Mouse (Mus musculus) forebrain, embryonic 14.5 days (tissue): Measurements from ENCODE around the gene Capn11. TPM values are rescaled to one million over a fixed set of nuclear protein-coding genes. Genes with fewer than 3 reads are reported as not detected.

Experiments used
- ATAC-seq: fragments of 200-750 bp; cut with Nextera tagmentation; 2 replicates; pipeline ENCODE4 v1.8.0; 2017; ENCODE audit warnings: mild to moderate bottlenecking, moderate library complexity
- DNase-seq: peaks from one replicate; pipeline ENCODE4 v3.0.0-alpha.2; 2015; ENCODE audit warnings: low spot score
- H3K27ac ChIP-seq: fragments of 300-500 bp; sonication (generic); 2 replicates; pipeline ENCODE4 v1.5.1; 2014; ENCODE audit warnings: low read depth, mild to moderate bottlenecking, control low read depth, low read length, moderate library complexity
- H3K27me3 ChIP-seq: fragments of 300-500 bp; sonication (generic); replicated peaks from 2 replicates; pipeline ENCODE4 v1.6.1; 2014; ENCODE audit warnings: low read length, control low read depth, mixed read lengths; ENCODE audit not compliant: control insufficient read depth, insufficient read depth
- H3K36me3 ChIP-seq: fragments of 300-500 bp; sonication (generic); 2 replicates; pipeline ENCODE4 v1.6.1; 2014; ENCODE audit warnings: low read length, control low read depth; ENCODE audit not compliant: control insufficient read depth, insufficient read depth
- H3K4me1 ChIP-seq: fragments of 300-500 bp; sonication (generic); 2 replicates; pipeline ENCODE4 v1.6.1; 2014; ENCODE audit warnings: antibody characterized with exemption, low read length, control low read depth; ENCODE audit not compliant: control insufficient read depth, insufficient read depth
- H3K4me2 ChIP-seq: fragments of 300-500 bp; sonication (generic); 2 replicates; pipeline ENCODE4 v1.6.1; 2014; ENCODE audit warnings: mild to moderate bottlenecking, control low read depth, low read length
- H3K4me3 ChIP-seq: fragments of 300-500 bp; sonication (generic); 2 replicates; pipeline ENCODE4 v1.5.1; 2014; ENCODE audit warnings: low read depth, low read length, control low read depth
- H3K9ac ChIP-seq: fragments of 300-500 bp; sonication (generic); 2 replicates; pipeline ENCODE4 v1.6.1; 2014; ENCODE audit warnings: mild to moderate bottlenecking, low read length, control low read depth, moderate library complexity
- H3K9me3 ChIP-seq: fragments of 300-500 bp; sonication (generic); replicated peaks from 2 replicates; pipeline ENCODE4 v1.6.1; 2016; ENCODE audit warnings: low read length, control low read depth, mixed read lengths; ENCODE audit not compliant: control insufficient read depth
- WGBS: fragments of 180-500 bp; shearing (Covaris S2); extraction: QIAGEN DNeasy Blood & Tissue Kit; methylation state at CpG from one replicate; pipeline ENCODE4 v1.1.7; 2014; 5-methylcytosine and 5-hydroxymethylcytosine counted together
- polyA plus RNA-seq: library from polyadenylated mRNA; unstranded; fragments of >200 nt; fragmentation: Nextera tagmentation; extraction: Ambion mirVana; gene quantifications from 2 replicates; pipeline ENCODE4 v1.2.1, GENCODE M21; 2014

Capn11 gene
- polyA plus RNA-seq, 1 experiment from 2014 or later, result 0.61 TPM

GRCm38 (mm10) chr17:45612921-45613320 lies 46.2 kb downstream of the Capn11 start:
- no peak overlapping the region for H3K27ac ChIP-seq
- no peaks in the 10 kb centered on the region for H3K36me3 ChIP-seq
- no peak overlapping the region for H3K4me3 ChIP-seq
- WGBS, result 87% methylated on average over 7 of the region's 7 CpGs
- no peak for ATAC-seq
- H3K9ac ChIP-seq, result no peak overlapping the region
- DNase-seq, result no peak
- H3K27me3 ChIP-seq, result no peaks in the 10 kb centered on the region
- H3K9me3 ChIP-seq, result no peaks in the 10 kb centered on the region
- no peaks in the 10 kb centered on the region for H3K4me1 ChIP-seq
- no peak overlapping the region for H3K4me2 ChIP-seq

DNA sequence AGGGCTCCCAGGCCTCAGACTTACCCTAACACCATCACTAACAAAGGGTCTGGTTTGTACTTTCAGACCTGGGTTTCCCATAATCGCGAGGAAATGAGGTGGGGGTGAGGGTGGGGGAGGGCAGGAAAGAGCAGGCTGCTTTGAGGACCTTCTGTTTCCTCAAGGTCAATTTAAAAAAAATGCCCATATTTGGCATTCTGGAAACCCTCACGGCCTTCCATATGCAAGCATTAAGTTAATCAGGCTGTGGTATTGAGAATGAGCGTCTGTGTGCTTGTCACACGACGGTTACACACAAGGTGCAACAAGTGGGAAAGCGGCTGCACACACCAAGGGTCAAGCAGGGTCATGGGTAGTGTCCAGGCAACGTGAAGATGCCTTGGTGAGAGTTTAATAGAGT lies 47.1 kb downstream of the Capn11 start:
- ATAC-seq (no peak), DNase-seq (no peak)
- Histone ChIP-seq H3K9me3 (no peaks in the 10 kb centered on the region), H3K27me3 (no peaks in the 10 kb centered on the region), H3K4me1 (no peaks in the 10 kb centered on the region), H3K36me3 (no peaks in the 10 kb centered on the region), H3K4me2 (no peak overlapping the region), H3K4me3 (no peak overlapping the region), H3K9ac (no peak overlapping the region), H3K27ac (no peak overlapping the region)
- 87% methylated on average over 8 of the region's 8 CpGs for WGBS

DNA sequence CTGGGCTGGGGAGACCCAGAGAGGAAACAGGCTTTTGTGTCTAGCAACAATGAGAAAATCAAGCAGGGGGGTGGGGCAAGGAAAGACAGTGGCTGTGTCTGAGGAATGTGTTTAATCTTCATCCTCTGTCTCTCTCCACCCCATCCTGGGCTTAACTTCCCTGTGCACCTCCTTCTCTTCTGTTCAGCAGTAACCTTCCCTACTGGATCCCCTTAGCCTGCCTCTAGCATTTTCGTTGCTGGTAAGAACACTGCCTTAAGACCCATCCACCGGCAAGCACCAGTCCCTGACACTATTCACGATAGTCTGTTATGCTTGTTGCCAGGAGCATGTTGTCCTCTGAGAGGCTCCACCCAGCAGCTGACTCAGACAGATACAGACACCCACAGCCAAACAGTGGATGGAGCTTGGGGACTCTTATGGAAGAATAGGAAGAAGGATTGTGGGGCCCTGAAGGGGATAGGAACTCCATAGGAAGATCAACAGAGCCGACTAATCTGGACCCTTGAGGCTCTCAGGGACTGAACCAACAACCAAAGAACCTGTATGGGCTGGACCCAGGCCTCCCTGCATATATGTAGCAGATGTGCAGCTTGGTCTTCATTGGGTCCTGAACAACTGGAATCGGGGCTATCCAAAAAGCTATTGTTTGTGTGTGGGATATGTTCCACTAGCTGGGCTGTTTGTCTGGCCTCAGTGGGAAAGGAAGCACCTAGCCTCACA lies 48.8 kb downstream of the Capn11 start:
- 30% methylated on average over 5 of the region's 5 CpGs for WGBS
- no peak overlapping the region for H3K27ac ChIP-seq
- H3K36me3 ChIP-seq, result no peaks in the 10 kb centered on the region
- H3K9ac ChIP-seq, result no peak overlapping the region
- H3K27me3 ChIP-seq, result no peaks in the 10 kb centered on the region
- ATAC-seq (no peak), DNase-seq (no peak)
- no peaks in the 10 kb centered on the region for H3K9me3 ChIP-seq
- no peak overlapping the region for H3K4me3 ChIP-seq
- no peaks in the 10 kb centered on the region for H3K4me1 ChIP-seq
- H3K4me2 ChIP-seq, result no peak overlapping the region

GRCm38 (mm10) chr17:45608396-45608795 lies 50.7 kb downstream of the Capn11 start:
- Histone ChIP-seq H3K4me3 (no peak overlapping the region), H3K4me2 (no peak overlapping the region), H3K36me3 (no peaks in the 10 kb centered on the region), H3K9me3 (no peaks in the 10 kb centered on the region), H3K9ac (no peak overlapping the region), H3K4me1 (no peaks in the 10 kb centered on the region), H3K27ac (no peak overlapping the region), H3K27me3 (no peaks in the 10 kb centered on the region)
- WGBS, result 91% methylated on average over 4 of the region's 4 CpGs
- no peak for ATAC-seq
- no peak for DNase-seq

DNA sequence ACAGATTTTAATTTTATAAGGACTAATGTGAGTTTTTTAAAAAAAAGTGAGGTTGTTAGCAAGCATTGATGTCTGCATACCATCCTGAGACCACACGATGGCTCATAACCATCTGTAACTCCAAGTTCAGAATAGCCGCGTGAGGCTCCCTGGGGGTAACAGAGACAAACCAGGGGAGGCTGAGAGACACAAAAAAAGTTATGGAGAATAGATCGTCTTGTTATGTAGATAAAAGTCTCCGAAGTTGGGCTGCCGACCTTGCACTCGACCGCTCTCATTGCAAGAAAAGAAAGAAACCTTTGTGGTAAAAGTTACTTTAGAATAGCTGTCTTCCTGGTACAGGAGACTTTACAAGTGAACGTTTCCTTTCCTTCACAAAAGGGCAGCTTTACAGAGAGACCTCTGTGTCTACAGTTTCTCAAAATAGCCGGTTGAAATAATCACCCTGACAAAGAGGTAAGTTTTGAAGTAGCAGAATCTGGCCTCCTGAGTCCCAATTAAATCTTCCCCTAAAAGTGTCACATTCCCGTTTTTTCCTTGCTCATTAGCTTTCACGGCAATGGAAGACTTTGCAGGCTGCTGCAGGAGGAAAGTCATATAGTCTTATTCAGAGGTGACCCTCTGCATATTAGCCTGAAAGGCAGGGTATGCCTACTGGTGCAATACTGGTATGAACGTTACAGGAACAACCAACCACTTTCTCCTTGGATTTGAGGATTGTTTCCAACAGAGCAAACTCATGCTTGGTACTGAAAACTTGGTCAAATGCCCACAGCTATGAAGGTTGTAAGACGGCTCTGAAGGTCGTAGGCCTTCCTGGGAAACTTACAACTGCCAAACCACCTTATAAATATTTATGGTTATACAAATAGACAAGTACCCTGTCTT lies 51.9 kb downstream of the Capn11 start:
- Histone ChIP-seq H3K9me3 (no peaks in the 10 kb centered on the region), H3K36me3 (no peaks in the 10 kb centered on the region), H3K27ac (no peak overlapping the region), H3K27me3 (no peaks in the 10 kb centered on the region; the same call in 1 of the 2 replicates), H3K4me1 (no peaks in the 10 kb centered on the region), H3K4me3 (no peak overlapping the region), H3K9ac (no peak overlapping the region), H3K4me2 (no peak overlapping the region)
- DNase-seq, result no peak
- no peak for ATAC-seq
- 73% methylated on average over 15 of the region's 15 CpGs for WGBS

DNA sequence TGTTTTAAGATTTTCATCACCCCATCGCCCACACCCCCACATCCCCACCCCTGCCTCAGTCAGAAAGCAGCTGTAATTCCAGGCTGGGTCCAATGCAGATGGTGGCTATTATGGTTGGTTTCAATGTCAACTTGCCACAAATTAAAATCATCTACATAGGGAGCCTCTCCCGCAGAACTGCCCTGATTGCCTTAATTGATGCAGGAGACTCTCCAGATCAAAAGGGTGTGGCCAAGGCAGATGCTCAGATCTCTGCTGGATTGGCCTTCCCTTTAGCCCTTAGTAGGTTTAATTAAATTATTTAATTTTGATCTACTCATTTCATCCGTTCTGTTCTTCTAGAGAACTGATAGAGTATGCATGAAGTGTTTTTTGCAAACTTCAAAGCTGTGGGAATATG lies 56.1 kb downstream of the Capn11 start:
- Histone ChIP-seq H3K36me3 (no peaks in the 10 kb centered on the region), H3K27ac (no peak overlapping the region), H3K4me2 (no peak overlapping the region), H3K9ac (no peak overlapping the region), H3K4me3 (no peak overlapping the region), H3K9me3 (no peaks in the 10 kb centered on the region), H3K27me3 (peaks cover 25% of the 10 kb centered on the region), H3K4me1 (peaks cover 6% of the 10 kb centered on the region; the same call in 1 of the 2 replicates)
- WGBS, result 73% methylated on average over 3 of the region's 3 CpGs
- DNase-seq (no peak), ATAC-seq (no peak)

GRCm38 (mm10) chr17:45601877-45602304 lies 57.2 kb downstream of the Capn11 start, which contains the start of gene Mymx:
Mymx (minus strand) TSS chr17:45602102.
- H3K36me3 ChIP-seq, result no peaks in the 10 kb centered on the region
- no peak within 1 kb of the TSS for H3K4me3 ChIP-seq
- peaks cover 6% of the 10 kb centered on the region; the same call in 1 of the 2 replicates for H3K4me1 ChIP-seq
- H3K27ac ChIP-seq, result no peak within 1 kb of the TSS
- no peak within 1 kb of the TSS for H3K4me2 ChIP-seq
- H3K9me3 ChIP-seq, result no peaks in the 10 kb centered on the region
- 39% methylated on average over 6 of the region's 6 CpGs for WGBS
- no peak within 1 kb of the TSS for H3K9ac ChIP-seq
- peaks cover 25% of the 10 kb centered on the region for H3K27me3 ChIP-seq
- DNase-seq (no peak), ATAC-seq (no peak)

- H3K27me3 ChIP-seq, result peaks cover 25% of the 10 kb centered on the region
- no peak overlapping the region for H3K4me3 ChIP-seq
- no peaks in the 10 kb centered on the region for H3K36me3 ChIP-seq
- DNase-seq, result no peak
- peaks cover 11% of the 10 kb centered on the region; the same call in 1 of the 2 replicates for H3K4me1 ChIP-seq
- ATAC-seq, result no peak
- H3K27ac ChIP-seq, result no peak overlapping the region
- no peak overlapping the region for H3K4me2 ChIP-seq
- no peak overlapping the region for H3K9ac ChIP-seq
- WGBS, result 14% methylated on average over 22 of the region's 22 CpGs
- no peaks in the 10 kb centered on the region for H3K9me3 ChIP-seq
Observed at GRCm38 (mm10) chr17:45601325-45601724, 57.8 kb downstream of the Capn11 start.

- Histone ChIP-seq H3K36me3 (no peaks in the 10 kb centered on the region), H3K27me3 (peaks cover 25% of the 10 kb centered on the region), H3K9ac (no peak overlapping the region), H3K4me2 (no peak overlapping the region), H3K9me3 (no peaks in the 10 kb centered on the region), H3K27ac (no peak overlapping the region), H3K4me3 (no peak overlapping the region), H3K4me1 (peaks cover 11% of the 10 kb centered on the region; the same call in 1 of the 2 replicates)
- DNase-seq (no peak), ATAC-seq (no peak)
- 55% methylated on average over 8 of the region's 8 CpGs for WGBS
Observed at GRCm38 (mm10) chr17:45600267-45600666, 58.9 kb downstream of the Capn11 start.
